Mouse (Mus musculus) lung, embryonic 14.5 days (tissue): ENCODE data around the gene Bcat2. TPM values are rescaled to one million over a fixed set of nuclear protein-coding genes. Genes with fewer than 3 reads are reported as not detected.

Experiments
- ATAC-seq: fragments of 200-750 bp; cut with Nextera tagmentation; 2 replicates; pipeline ENCODE4 v1.8.0; 2017; ENCODE audit warnings: mild to moderate bottlenecking, moderate TSS enrichment, moderate library complexity; ENCODE audit not compliant: insufficient read depth
- DNase-seq: peaks from one replicate; pipeline ENCODE4 v3.0.0-alpha.2; 2015
- H3K27ac ChIP-seq: fragments of 300-500 bp; sonication (generic); 2 replicates; pipeline ENCODE4 v1.5.1; 2014; ENCODE audit warnings: low read depth, mild to moderate bottlenecking, moderate library complexity
- H3K27me3 ChIP-seq: fragments of 300-500 bp; sonication (generic); 2 replicates; pipeline ENCODE4 v1.6.1; 2014; ENCODE audit warnings: low read length, control low read depth; ENCODE audit not compliant: insufficient read depth
- H3K36me3 ChIP-seq: fragments of 300-500 bp; sonication (generic); 2 replicates; pipeline ENCODE4 v1.6.1; 2014; ENCODE audit warnings: control low read depth; ENCODE audit not compliant: insufficient read depth
- H3K4me1 ChIP-seq: fragments of 300-500 bp; sonication (generic); 2 replicates; pipeline ENCODE4 v1.6.1; 2014; ENCODE audit warnings: antibody characterized with exemption, control low read depth; ENCODE audit not compliant: insufficient read depth
- H3K4me2 ChIP-seq: fragments of 300-500 bp; sonication (generic); 2 replicates; pipeline ENCODE4 v1.6.1; 2014; ENCODE audit warnings: mild to moderate bottlenecking
- H3K4me3 ChIP-seq: fragments of 300-500 bp; sonication (generic); 2 replicates; pipeline ENCODE4 v1.5.1; 2014; ENCODE audit warnings: low read depth, low read length
- H3K9ac ChIP-seq: fragments of 300-500 bp; sonication (generic); 2 replicates; pipeline ENCODE4 v1.6.1; 2014
- H3K9me3 ChIP-seq: fragments of 300-500 bp; sonication (generic); 2 replicates; pipeline ENCODE4 v1.6.1; 2016; ENCODE audit warnings: low read depth, low read length, control low read depth
- CTCF ChIP-seq: IDR thresholded peaks from 2 replicates; pipeline ENCODE4 v1.5.1; 2016; ENCODE audit warnings: antibody characterized with exemption, low read depth
- WGBS: fragments of 180-500 bp; shearing (Covaris S2); extraction: QIAGEN DNeasy Blood & Tissue Kit; methylation state at CpG from one replicate; pipeline ENCODE4 v1.1.7; 2014; 5-methylcytosine and 5-hydroxymethylcytosine counted together
- polyA plus RNA-seq: library from polyadenylated mRNA; unstranded; fragments of >200 nt; fragmentation: Nextera tagmentation; extraction: Ambion mirVana; gene quantifications from 2 replicates; pipeline ENCODE4 v1.2.1, GENCODE M21; 2014

Bcat2 gene
- polyA plus RNA-seq, 1 experiment from 2014 or later, result 53.4 TPM

DNA sequence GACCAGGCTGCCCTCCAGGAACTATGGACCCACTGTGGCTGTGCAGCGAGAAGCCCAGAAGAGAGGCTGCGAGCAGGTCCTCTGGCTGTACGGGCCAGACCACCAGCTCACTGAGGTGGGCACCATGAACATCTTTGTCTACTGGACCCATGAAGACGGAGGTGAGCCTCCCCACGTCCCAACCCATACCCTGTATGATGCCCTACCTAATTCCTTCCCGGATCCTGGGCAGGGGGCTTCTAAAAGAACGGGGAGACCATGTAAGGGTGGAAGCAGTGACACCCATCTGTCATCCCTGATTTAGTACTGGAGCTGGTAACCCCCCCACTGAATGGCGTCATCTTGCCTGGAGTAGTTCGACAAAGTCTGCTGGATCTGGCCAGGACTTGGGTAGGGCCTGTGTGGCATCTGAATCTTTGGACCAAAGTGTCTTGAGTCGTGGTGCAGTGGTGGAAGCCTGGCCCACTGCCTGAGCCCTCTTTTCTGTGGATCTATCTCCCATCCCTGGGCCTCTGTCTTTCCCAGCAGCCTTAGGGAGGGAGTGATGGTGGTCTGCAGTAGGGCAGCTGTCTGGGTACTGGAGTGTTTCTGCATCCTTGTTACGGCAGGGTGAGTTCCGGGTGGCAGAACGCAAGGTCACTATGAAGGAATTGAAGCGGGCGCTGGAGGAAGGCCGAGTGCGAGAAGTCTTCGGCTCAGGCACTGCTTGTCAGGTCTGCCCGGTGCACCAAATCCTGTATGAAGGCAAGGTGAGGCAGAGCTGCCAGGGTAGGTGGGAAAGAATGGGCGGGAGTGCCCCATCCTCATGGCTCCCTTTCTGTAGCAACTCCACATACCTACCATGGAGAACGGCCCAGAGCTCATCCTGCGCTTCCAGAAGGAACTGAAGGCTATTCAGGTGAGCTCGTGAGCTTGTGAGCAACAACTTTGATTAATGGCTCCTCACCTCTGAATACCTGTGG, 18.0 kb downstream of the Bcat2 start:
- Histone ChIP-seq H3K27ac (no peak overlapping the region), H3K9me3 (no peaks in the 10 kb centered on the region), H3K4me2 (no peak overlapping the region), H3K27me3 (no peaks in the 10 kb centered on the region), H3K9ac (no peak overlapping the region), H3K4me1 (no peaks in the 10 kb centered on the region), H3K36me3 (peaks cover 32% of the 10 kb centered on the region; the same call in 1 of the 2 replicates), H3K4me3 (no peak overlapping the region)
- 91% methylated on average over 23 of the region's 23 CpGs for WGBS
- no peak for TF ChIP-seq CTCF
- ATAC-seq, result no peak
- DNase-seq, result no peak

GRCm38 (mm10) chr7:45589173-45589572, 19.2 kb downstream of the Bcat2 start:
- Histone ChIP-seq H3K9ac (peak overlapping the region; percentile 23; the same call in 1 of the 2 replicates), H3K4me3 (peak overlapping the region; percentile 26), H3K27me3 (no peaks in the 10 kb centered on the region), H3K36me3 (peaks cover 27% of the 10 kb centered on the region; the same call in 1 of the 2 replicates), H3K27ac (no peak overlapping the region), H3K9me3 (no peaks in the 10 kb centered on the region), H3K4me2 (peak overlapping the region; percentile 58), H3K4me1 (no peaks in the 10 kb centered on the region)
- ATAC-seq, result peak; percentile 98
- 3% methylated on average over 19 of the region's 19 CpGs for WGBS
- peak; percentile 91 for TF ChIP-seq CTCF
- peak; percentile 97 for DNase-seq

GRCm38 (mm10) chr7:45589898-45590297, 19.9 kb downstream of the Bcat2 start:
- Histone ChIP-seq H3K4me3 (no peak overlapping the region), H3K27me3 (no peaks in the 10 kb centered on the region), H3K4me2 (no peak overlapping the region), H3K4me1 (no peaks in the 10 kb centered on the region), H3K36me3 (peaks cover 23% of the 10 kb centered on the region; the same call in 1 of the 2 replicates), H3K27ac (no peak overlapping the region), H3K9ac (no peak overlapping the region), H3K9me3 (no peaks in the 10 kb centered on the region)
- ATAC-seq (no peak), DNase-seq (no peak)
- no peak for TF ChIP-seq CTCF
- WGBS, result 95% methylated on average over 5 of the region's 5 CpGs

- H3K27me3 ChIP-seq, result no peaks in the 10 kb centered on the region
- no peak overlapping the region for H3K27ac ChIP-seq
- 62% methylated on average over 3 of the region's 3 CpGs for WGBS
- H3K4me1 ChIP-seq, result no peaks in the 10 kb centered on the region
- H3K4me2 ChIP-seq, result no peak overlapping the region
- peak; percentile 52 for DNase-seq
- H3K9me3 ChIP-seq, result no peaks in the 10 kb centered on the region
- no peak for ATAC-seq
- TF ChIP-seq CTCF, result peak; percentile 42; the same call in 1 of the 2 replicates
- H3K9ac ChIP-seq, result no peak overlapping the region
- peaks cover 15% of the 10 kb centered on the region; the same call in 1 of the 2 replicates for H3K36me3 ChIP-seq
- H3K4me3 ChIP-seq, result no peak overlapping the region
These were observed 20.9 kb downstream of the Bcat2 start for GRCm38 (mm10) chr7:45590874-45591273.

DNA sequence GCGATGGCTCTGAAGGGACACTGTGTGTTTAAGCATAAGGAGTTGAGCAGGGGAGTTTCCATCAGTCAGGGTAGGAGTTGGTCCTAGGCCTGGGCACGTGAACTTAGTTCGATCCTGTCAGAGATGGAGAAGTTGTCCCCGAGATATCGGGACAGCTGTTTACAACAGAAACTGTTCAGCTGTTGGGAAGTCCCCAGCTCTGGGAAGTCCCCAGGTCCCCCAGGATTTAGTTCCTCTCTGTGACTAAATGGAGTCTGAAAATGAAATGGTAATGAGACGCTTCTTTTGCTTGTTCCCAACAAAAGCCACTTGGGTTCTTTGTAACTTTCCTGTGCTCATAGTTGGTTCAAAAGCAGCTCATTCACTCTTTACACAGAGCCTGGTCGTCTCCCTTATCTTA, 21.9 kb downstream of the Bcat2 start:
- DNase-seq, result no peak
- Histone ChIP-seq H3K9ac (no peak overlapping the region), H3K27ac (no peak overlapping the region), H3K27me3 (no peaks in the 10 kb centered on the region), H3K4me3 (no peak overlapping the region), H3K4me1 (no peaks in the 10 kb centered on the region), H3K9me3 (no peaks in the 10 kb centered on the region), H3K36me3 (peaks cover 12% of the 10 kb centered on the region; the same call in 1 of the 2 replicates), H3K4me2 (no peak overlapping the region)
- 70% methylated on average over 7 of the region's 7 CpGs for WGBS
- ATAC-seq, result no peak
- no peak for TF ChIP-seq CTCF

DNA sequence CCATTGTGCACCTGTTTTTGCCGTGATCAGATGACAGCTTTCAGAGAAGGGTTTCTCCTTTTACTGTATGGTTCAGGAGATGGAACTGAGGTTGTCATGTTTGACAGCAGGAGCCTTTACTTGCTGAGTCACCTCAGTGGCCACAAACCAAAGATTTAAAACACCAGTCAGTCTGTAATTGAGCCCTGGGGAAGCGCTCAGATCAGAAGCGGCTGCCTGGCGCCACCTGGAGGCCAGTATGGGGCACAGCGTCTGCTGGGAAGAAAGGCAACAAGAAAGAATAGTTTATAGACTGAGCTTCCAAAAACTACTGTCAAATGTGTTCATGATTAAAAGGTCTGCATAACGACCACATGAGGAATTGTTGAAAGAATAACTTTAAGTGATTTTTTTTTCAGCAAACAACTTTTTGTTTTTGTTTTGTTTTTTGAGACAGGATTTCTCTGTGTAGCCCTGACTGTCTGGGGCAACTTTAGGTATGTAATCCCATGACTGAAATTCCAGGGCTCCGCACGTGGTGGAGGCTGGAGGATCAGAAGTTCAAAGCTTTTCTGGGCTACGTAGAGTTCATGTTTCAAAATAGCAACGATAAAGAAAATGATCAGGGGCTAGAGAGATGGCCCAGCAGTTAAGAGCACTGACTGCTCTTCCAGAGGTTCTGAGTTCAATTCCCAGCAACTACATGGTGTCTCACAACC, 23.3 kb downstream of the Bcat2 start:
- H3K9ac ChIP-seq, result no peak overlapping the region
- no peak overlapping the region for H3K4me2 ChIP-seq
- no peak overlapping the region for H3K4me3 ChIP-seq
- H3K36me3 ChIP-seq, result peaks cover under 1% of the 10 kb centered on the region; the same call in 1 of the 2 replicates
- peak; percentile 78 for DNase-seq
- ATAC-seq, result no peak
- H3K27ac ChIP-seq, result no peak overlapping the region
- 17% methylated on average over 10 of the region's 10 CpGs for WGBS
- no peaks in the 10 kb centered on the region for H3K9me3 ChIP-seq
- TF ChIP-seq CTCF, result peak; percentile 92
- no peaks in the 10 kb centered on the region for H3K4me1 ChIP-seq
- H3K27me3 ChIP-seq, result no peaks in the 10 kb centered on the region

GRCm38 (mm10) chr7:45595176-45595575, 25.2 kb downstream of the Bcat2 start:
- H3K27me3 ChIP-seq, result no peaks in the 10 kb centered on the region
- no peak overlapping the region for H3K27ac ChIP-seq
- H3K9ac ChIP-seq, result no peak overlapping the region
- DNase-seq (no peak), ATAC-seq (no peak)
- H3K9me3 ChIP-seq, result no peaks in the 10 kb centered on the region
- no peaks in the 10 kb centered on the region for H3K4me1 ChIP-seq
- H3K4me3 ChIP-seq, result no peak overlapping the region
- H3K4me2 ChIP-seq, result no peak overlapping the region
- H3K36me3 ChIP-seq, result no peaks in the 10 kb centered on the region
- TF ChIP-seq CTCF, result no peak
- WGBS, result 70% methylated on average over 4 of the region's 4 CpGs
